Mouse (Mus musculus) common myeloid progenitor, adult 5-6 weeks (primary cell): ENCODE data around the gene Rsph4a. TPM values are rescaled to one million over a fixed set of nuclear protein-coding genes. Genes with fewer than 3 reads are reported as not detected.
"Not testable (repeated sequence)": the region's sequence is repeated elsewhere in the genome, so short reads cannot be mapped to it uniquely, and the experiment has no call there.

Source experiments
- ATAC-seq: replicated peaks from 2 replicates; pipeline ENCODE4 v1.8.0; 2016; ENCODE audit warnings: low read depth, mild to moderate bottlenecking, moderate TSS enrichment, inconsistent platforms; ENCODE audit not compliant: poor library complexity, severe bottlenecking
- total RNA-seq: library from RNA; stranded (forward); fragments of 200-1000, 187-1606 nt; gene quantifications from 2 replicates; pipeline ENCODE4 v1.2.3, GENCODE M21; 2017

Gene Rsph4a
- not detected in 2 replicates for total RNA-seq

GRCm38 (mm10) chr10:33904530-33905481 is at the start of gene Rsph4a:
Gene Rsph4a (plus strand): TSS chr10:33905111.
- peak; percentile 47; the same call in 1 of the 2 replicates for ATAC-seq

DNA sequence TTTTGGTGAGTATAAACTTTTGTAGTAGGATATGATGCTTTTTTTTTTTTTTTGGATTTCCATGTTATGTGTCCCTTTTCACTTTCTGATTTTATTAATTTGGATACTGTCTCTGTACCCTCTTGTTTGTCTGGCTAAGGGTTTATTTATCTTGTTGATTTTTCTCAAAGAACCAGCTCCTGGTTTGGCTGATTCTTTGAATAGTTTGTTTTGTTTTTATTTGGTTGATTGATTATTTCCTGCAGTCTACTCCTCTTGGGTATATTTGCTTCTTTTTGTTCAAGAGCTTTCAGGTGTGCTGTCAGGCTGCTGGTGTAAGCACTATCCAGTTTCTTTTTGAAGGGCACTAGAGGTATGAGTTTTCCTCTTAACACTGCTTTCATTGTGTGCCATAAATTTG is 47.5 kb upstream of the Rsph4a start, which contains the start of gene Sult3a1:
Sult3a1 (plus strand) TSS at position 301 of the 400 bp plus-strand sequence.
- ATAC-seq = no peak

- ATAC-seq = no peak
These were observed 38.9 kb upstream of the Rsph4a start for GRCm38 (mm10) chr10:33865994-33866393.

GRCm38 (mm10) chr10:33870441-33870840 is 34.5 kb upstream of the Rsph4a start:
- no peak for ATAC-seq

GRCm38 (mm10) chr10:33872672-33873398 is 32.1 kb upstream of the Rsph4a start:
- ATAC-seq = no peak

GRCm38 (mm10) chr10:33882411-33882810 is 22.5 kb upstream of the Rsph4a start:
- not testable (repeated sequence) for ATAC-seq

- not testable (repeated sequence) for ATAC-seq
These were observed 3.4 kb upstream of the Rsph4a start for GRCm38 (mm10) chr10:33901520-33901919.

DNA sequence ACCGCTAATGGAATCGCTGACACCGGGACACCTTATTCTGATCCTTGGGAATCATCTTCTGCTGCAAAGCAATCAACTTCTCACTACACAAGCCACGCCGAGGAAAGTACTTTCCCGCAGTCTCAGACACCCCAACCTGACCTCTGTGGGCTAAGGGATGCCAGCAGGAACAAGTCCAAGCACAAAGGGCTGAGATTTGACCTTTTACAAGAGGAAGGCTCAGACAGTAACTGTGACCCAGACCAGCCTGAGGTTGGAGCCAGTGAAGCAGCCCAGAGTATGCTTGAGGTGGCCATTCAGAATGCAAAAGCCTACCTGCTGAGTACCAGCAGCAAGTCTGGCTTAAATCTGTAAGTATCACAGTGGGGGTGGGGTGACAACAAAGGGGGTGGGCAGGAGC is 578 bp downstream of the Rsph4a start:
- no peak for ATAC-seq

DNA sequence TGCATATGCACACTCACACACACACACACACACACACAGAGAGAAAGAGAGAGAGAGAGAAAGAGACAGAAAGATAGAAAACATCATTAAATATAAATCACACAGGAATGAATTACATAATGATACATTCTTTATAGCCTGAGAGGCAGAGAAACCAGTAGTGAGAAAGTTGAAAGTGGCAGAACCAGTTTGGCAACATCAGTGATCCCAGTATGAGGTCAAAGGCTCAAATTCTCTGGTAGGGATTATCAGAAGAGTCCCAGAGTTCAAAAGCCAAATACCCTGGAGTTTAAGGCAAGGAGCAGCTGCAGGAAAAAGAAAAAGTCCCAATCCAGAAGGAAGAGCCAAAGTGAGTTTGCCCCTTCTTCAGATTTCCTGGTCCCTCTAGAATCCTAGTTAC is 35.8 kb downstream of the Rsph4a start:
- no peak for ATAC-seq

GRCm38 (mm10) chr10:33945390-33945789 is 40.5 kb downstream of the Rsph4a start:
- ATAC-seq = no peak

DNA sequence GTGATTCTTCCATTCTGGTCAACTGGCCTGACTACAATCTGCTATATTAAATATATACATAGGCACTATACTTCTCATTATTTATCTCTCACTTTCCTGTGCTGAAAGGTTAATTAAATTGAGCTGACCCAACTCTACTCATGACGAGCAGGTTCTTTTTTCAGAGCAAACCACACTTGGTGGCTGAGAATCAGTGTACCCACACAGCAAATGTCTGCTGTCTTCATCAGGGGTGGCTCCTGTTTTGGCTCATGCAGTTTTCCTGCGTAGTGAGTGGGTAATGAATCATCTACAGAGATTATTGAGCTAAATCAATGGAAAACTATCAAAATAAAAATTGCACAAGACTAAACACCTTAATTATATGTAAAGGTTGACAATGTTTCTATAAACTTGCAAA is 41.4 kb downstream of the Rsph4a start:
- no peak for ATAC-seq

DNA sequence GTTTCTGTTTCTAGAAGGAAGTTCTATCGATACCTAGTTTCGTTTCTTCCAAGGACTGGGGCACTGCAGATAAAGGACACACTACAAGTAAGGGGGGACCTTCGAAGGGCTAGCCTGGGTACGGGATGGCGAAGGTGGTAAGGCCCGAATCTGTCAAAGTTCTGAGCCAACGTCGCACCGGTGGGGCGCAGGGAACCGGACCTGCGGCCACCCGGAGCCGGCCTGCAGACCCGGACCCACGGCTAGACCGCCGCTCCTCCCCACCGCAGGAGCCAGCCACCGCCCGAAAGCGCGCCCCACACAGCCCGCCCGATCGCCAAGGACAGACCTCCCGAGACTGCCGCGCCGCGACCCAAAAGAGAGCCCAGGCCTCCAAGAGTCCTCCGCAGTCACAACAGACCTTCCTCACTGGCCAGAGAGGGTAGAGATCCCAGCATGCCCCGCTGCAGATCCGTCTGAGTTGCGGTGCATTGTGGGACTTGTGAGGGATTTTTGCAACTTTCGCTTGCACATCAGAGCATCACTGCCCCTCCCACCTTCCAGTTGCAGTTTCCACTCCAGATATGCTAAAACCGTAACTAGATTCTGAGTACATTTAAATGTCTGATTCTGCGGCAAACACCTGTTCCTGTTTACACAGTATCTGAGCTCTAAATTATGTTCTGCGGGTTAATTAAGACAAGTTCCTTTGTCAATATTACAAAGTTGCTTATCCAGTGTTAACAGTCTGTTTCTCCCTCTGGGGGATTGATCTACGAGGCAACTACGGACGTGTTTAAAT is 46.1 kb downstream of the Rsph4a start, which contains the start of gene Zup1:
Zup1 (minus strand) TSS at position 467 of the 781 bp plus-strand sequence.
- ATAC-seq = peak; percentile 98

- no peak for ATAC-seq
These were observed 47.6 kb downstream of the Rsph4a start for GRCm38 (mm10) chr10:33952509-33952908.

Other genes with a start within 250 kb of the Rsph4a start
- gene Sult3a2, start 118.4 kb upstream of the Rsph4a start, total RNA-seq = not detected in 2 replicates
- not detected in 2 replicates for gene Sult3a1, start 47.4 kb upstream of the Rsph4a start, total RNA-seq
- 44.9 and 52.4 TPM in 2 replicates for gene Zup1, start 46.2 kb downstream of the Rsph4a start, total RNA-seq
- gene Rwdd1, start 114.5 kb downstream of the Rsph4a start, total RNA-seq = 165 and 212 TPM in 2 replicates
- gene Trappc3l, start 132.5 kb downstream of the Rsph4a start, total RNA-seq = not detected in 2 replicates
- gene Calhm4, start 139.2 kb downstream of the Rsph4a start, total RNA-seq = not detected in 2 replicates
- gene Calhm5, start 191.4 kb downstream of the Rsph4a start, total RNA-seq = not detected in 2 replicates
- gene Calhm6, start 222.9 kb downstream of the Rsph4a start, total RNA-seq = 3.6 and 6.2 TPM in 2 replicates